Mouse (Mus musculus): Measurements from ENCODE around the gene Glul. TPM values are rescaled to one million over a fixed set of nuclear protein-coding genes. Genes with fewer than 3 reads are reported as not detected.

Glul gene
- 116 TPM for total RNA-seq (2023)

GRCm38 (mm10) chr1:153899731-153900380 is at the start of gene Glul, which contains the start of gene Teddm2:
Gene Glul, plus strand, starts transcription at chr1:153899944.
Gene Teddm2, minus strand, starts transcription at chr1:153900228.

GRCm38 (mm10) chr1:153874045-153874444 is 25.7 kb upstream of the Glul start, which contains the start of gene Teddm1b:
Gene Teddm1b, plus strand, starts transcription at chr1:153874345.

DNA sequence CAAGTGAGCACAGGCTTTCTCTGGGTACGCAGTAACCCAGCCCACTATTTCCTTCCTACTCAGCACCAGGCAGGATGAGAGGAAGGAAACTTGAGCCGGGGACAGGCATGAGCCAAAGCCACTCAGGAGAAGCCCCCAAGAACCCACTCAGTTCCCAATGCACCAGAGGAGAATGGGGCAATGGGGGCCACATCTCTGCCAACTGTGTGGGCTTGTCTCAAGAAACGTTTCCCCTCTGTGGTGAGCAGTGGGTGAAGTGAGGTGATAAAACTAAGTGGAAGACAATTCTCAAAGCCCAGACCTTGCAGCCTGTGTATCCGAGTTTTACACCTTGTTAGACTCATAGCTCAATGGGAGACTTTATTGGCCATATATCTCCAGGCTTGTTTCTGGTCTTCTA is 8.3 kb upstream of the Glul start, which contains the start of gene Teddm1a:
Gene Teddm1a (plus strand): TSS at position 301 of the 400 bp plus-strand sequence.

Other genes with a start within 250 kb of the Glul start
- not detected for gene Rgs8, start 246.9 kb upstream of the Glul start, total RNA-seq (2023)
- 6.3 TPM for gene Rgs16, start 159.6 kb upstream of the Glul start, total RNA-seq (2023)
- 37.6 TPM for gene Rnasel, start 150.5 kb upstream of the Glul start, total RNA-seq (2023)
- gene Rgsl1, start 55.8 kb upstream of the Glul start, total RNA-seq (2023): not detected
- gene Teddm1b, start 25.6 kb upstream of the Glul start, total RNA-seq (2023): not detected
- gene Teddm1a, start 8.2 kb upstream of the Glul start, total RNA-seq (2023): not detected
- gene Teddm2, start 284 bp downstream of the Glul start, total RNA-seq (2023): 1.3 TPM